Mouse (Mus musculus): ENCODE data around the gene Lilr4b.
"Not testable (repeated sequence)": the region's sequence is repeated elsewhere in the genome, so short reads cannot be mapped to it uniquely, and the experiment has no call there.

The Lilr4b gene

DNA sequence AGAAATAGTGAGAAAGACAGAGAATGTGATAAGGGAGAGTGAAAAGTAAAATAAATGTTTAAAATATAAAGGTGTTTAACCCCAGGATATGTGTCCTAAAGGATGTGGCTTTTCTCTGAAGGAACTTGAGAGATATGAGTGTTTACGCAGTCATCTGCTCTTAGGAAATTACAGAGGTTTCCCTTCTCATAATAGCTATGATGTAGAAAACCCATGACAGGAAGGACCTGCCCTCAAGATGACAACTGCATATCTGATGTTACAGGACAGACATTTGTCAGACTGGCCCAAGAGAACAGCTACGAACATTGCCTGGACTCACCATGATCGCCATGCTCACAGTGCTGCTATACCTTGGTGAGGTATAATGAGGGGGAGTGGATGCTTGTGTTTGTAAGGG lies at the start of gene Lilr4b, which contains the start of gene Gm49339:
TSS of gene Lilr4b (plus strand) at position 236 of the 400 bp plus-strand sequence.
TSS of gene Gm49339 (plus strand) at position 216 of the 400 bp plus-strand sequence.
- not testable (repeated sequence) for DNase-seq (ENCODE audit: low read depth, low spot score)

DNA sequence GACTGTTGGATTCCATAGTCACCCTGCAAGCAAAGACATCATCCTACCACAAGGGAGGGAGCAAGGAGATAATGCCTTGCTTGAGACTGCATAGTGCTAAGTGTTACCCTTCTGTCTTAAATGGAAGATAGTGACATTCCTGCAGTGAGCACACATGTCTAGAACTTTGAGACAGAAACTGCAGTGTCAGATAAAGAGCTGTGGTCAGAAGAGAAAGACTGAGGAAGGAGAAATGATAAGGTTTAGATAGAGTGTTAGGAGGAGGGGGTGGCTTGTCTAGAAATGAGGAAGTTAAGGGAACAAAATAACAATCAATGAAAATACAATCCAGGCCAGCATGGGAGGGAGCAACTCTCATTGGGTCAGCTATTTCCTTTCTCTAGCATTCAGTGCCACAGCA lies 47.5 kb upstream of the Lilr4b start:
- DNase-seq (ENCODE audit: low read depth, low spot score) = no peak

DNA sequence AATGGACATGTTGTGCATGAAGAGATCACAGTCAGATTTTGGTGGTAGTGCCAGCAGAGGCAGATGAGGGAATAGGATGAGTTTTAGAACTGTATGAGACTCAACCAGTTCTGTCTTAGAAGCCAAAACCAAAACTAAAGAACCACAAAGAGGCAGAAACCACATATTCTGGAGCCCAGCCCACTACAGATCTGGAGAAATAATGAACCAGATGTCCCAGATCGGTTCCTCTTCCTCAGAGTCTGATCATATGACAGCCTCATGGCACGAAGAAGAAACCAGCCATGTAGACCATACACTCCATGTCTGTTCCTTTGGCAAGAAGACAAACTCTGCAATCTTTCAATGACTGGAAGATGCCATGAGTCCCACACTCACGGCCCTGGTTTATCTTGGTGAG lies 44.7 kb upstream of the Lilr4b start:
- no peak for DNase-seq (ENCODE audit: low read depth, low spot score)

DNA sequence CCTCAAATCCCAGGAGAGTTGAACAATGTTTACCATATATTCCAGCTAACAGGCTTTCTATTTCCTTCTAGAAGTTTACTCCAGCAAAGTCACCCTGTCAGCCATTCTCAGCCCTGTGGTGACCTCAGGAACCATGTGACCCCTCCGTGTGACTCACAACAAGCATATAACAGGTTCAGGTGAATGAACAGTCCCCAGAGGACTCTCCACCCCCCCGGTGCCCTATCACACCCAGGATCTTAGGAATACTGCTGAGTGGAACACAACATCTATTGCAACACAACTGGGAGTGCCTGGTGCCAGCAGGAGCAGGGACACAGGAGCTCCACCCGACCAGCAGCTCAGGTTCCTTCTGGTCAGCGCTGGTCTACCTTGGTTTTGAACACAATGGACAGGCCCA lies 28.8 kb upstream of the Lilr4b start:
- DNase-seq (ENCODE audit: low read depth, low spot score) = no peak

DNA sequence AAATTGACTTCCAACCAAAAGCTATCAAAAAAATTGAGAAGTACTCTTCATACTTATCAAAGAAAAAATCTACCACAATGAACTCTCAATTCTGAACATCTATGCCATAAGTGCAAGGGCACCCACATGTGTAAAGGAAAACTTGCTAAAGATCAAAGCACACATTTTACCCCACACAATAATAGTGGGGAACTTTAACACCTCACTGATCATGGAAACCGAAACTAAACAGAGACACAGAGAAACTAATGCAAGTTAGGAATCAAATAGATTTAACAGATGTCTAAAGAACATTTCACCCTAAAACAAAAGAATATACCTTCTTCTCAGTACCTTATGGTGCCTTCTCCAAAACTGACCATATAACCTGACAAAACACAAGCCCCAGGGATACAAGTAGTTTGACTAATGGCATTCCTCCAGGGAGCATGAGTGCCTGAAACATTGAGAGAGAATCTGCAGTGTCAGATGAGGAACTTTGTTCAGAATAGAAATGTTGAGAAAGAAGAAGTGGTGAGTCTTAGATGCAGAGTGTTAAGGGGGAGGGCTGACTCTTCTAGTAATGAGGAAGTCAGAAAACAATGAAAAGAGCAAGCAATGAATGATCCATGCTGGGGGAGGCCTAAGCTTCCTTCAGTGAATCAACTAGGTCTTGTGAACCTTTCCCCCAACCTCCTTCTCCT lies 26.7 kb upstream of the Lilr4b start:
- no peak for DNase-seq (ENCODE audit: low read depth, low spot score)

DNA sequence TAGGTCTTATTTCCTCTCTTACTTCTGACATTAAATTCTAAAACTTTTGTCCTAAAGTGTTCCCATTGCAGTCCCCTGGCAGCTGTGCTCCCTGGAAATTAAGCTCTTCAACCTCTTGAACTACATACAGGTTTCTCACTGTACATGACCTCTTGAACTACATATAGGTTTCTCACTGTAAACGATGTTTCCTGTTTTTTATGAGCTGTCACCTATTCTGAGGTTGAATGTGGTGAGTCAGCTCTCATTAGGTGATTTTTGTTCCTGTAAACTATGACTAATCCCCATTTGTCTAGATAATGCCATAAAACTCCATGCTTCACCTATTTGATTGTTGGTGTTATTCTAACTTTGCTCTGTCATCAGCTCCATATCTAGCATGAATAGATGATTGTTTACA lies 26.1 kb upstream of the Lilr4b start:
- no peak for DNase-seq (ENCODE audit: low read depth, low spot score)

DNA sequence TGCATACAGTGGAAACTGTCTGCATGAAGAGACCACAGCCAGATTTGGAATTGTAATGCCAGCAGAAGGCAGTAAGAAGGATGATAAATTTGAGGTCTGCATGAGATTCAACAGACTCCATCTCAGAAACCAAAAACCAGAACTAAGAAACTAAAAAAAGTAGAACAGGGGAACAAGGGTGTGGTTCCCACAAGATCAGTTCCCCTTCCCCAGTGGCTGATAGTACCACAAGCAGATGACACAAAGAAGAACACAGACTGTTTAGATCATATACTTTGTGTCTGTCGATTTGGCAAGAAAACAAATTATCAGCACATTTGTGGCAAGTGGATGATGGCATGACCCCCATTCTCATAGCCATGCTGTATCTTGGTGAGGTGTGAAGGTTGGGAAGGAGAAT lies 24.7 kb upstream of the Lilr4b start:
- DNase-seq (ENCODE audit: low read depth, low spot score) = no peak

DNA sequence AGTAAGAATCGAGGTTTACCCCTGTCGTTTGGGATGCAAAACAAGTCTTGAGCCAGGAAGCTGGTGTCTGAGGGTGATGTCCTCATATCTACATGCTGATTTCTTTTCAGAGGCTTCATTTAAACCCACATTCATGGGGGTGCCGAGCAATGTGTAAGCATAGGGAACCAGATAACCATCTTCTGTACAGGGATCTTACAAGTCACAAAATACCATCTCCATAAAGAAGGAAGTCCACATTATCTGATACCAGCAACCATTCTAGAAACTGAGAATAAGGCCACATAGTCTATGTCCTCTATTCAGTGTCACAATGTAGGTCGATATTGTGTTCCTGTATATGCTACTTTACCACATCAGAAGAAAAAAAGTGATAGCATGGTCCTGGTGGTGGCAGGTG lies 24.1 kb upstream of the Lilr4b start:
- DNase-seq (ENCODE audit: low read depth, low spot score) = no peak

DNA sequence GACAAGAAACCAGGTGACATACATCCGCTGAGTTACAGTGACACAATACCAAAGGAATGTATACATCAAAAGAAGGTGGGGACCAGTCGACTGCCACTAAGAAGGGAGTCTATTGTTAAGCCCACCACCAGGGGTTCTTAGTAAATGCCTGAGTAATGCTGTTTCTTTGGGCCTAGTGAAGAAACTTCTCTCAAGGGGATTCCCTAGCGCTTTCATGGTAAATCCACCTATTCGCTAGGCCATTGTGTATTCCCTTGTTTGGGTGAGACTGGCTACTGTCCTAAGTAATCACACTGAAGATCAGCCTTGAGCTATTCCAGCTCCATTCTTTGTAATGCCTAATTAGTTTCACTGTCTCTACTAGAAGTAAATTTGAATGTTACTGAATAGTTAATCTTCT lies 16.6 kb upstream of the Lilr4b start:
- DNase-seq (ENCODE audit: low read depth, low spot score) = not testable (repeated sequence)

DNA sequence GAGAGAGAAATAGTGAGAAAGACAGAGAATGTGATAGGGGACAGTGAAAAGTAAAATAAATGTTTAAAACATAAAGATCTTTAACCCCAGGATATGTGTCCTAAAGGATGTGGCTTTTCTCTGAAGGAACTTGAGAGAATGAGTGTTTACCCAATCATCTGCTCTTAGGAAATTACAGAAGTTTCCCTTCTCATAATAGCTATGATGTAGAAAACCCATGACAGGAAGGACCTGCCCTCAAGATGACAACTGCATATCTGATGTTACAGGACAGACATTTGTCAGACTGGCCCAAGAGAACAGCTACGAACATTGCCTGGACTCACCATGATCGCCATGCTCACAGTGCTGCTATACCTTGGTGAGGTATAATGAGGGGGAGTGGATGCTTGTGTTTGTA lies 10.3 kb downstream of the Lilr4b start, which contains the start of gene Lilrb4a:
TSS of gene Lilrb4a (plus strand) at position 266 of the 400 bp plus-strand sequence.
- not testable (repeated sequence) for DNase-seq (ENCODE audit: low read depth, low spot score)

DNA sequence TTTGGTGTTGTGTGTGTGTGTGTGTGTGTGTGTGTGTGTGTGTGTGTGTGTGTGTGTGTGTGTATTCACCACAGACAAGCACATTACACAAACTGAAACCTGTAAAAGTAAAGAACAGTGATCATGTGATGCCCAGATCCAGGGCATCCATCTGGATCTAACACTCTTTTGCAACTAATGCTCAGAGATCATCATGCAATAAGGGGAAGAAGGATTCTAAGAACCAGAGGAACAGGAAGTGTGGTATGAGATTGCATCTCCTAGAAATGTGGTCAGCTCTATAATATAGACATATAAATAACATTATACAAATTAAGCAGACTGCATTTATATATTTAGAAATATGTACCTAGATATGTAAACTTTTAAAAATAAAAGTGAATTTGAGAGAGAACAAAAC lies 39.6 kb downstream of the Lilr4b start:
- DNase-seq (ENCODE audit: low read depth, low spot score) = no peak

DNA sequence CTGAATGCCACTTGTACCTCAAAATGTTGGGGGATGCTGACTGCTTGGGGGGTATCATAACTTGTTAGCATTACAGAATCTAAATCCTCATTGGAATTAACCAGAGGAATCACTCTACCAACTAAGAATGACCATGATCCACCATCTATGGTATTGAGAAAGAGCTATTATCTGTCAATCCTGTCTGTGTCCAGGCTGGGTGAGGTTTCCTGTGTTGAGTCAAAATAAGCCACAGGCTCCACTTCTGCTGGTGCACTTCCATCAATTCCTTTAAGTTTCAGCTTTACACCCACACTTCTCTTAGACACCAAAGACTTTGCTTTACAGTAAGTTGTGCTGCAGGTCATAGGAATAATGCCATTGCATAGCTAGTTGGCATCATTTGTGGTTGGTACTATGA lies 41.0 kb downstream of the Lilr4b start:
- DNase-seq (ENCODE audit: low read depth, low spot score) = no peak

DNA sequence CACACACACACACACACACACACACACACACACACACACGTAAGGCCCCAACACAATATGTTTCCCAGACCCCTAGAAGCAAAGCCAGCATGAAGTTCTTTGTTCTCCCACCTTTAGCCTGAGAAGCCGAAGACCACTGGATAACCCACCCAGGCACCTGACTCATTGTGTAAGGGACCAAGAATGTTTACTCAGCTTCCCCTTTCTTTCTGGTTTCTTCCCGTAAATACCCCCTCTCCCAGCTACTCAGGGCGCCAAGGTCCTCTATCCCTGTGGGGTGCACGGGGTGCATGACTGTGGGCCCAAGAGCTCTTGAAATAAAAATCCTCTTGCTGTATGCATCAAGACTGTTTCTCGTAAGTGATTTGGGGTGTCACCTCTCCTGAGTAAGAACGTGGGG lies 45.7 kb downstream of the Lilr4b start:
- no peak for DNase-seq (ENCODE audit: low read depth, low spot score)

DNA sequence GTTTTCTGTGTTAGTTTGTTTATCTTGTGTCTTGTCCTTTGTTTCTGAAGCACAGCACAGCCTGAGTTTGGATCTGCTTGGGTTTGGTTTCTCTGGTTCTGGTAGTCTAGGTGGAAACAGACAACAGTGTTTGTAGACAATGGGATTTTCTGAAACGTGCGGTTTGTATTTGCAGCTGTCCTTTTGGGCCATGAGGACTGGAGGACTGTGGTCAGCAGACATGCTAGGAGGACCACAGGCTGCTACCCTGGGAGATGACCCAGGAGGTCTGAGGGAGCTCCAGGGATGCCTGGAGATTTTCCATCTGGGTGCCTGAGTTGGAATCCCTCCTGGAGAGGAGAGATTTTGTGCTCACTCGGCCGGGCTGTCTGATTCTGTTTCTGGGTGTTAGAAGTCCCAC lies 46.2 kb downstream of the Lilr4b start:
- no peak for DNase-seq (ENCODE audit: low read depth, low spot score)

DNA sequence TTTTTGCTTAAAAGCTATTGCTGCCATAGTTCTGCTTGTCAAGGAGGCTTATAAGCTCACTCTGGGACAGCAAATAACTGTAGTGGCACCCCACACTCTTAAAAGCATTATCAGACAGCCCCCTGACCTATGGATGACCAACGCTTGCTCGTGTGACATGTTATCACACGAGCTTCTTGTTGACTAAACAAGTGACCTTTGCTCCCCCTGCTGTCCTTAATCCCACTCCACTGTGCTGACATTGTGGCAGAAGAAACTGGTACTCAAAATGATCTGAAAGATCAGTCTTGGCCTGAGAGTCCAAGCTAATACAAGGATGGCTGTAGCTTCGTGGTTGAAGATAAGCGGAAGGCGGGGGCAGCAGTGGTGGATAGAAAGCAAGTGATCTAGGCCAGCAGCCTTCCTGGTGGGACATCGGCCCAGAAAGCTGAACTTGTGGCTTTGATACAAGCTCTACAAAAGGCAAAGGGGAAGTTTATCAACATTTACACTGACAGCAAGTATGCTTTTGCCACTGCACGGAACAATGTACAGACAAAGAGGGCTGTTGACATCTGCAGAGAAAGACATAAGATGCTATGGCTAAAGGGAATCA lies 48.5 kb downstream of the Lilr4b start:
- no peak for DNase-seq (ENCODE audit: low read depth, low spot score)

DNA sequence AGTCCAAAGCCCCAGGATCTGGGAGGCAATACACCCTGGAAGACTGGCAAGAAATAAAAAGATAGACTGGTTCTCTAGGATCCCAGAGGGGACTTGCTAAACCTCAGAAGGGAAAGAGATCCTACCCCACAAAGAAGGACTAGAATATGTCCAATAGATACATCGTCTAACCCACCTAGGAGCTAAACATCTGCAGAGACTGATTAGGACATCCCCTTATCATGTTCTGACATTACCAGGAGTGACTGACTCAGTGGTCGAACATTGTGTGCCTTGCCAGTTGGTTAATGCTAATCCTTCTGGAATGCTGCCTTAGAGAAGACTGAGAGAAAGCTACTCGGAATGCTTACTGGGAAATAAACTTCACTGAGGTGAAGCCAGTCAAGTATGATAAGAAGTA lies 49.1 kb downstream of the Lilr4b start:
- no peak for DNase-seq (ENCODE audit: low read depth, low spot score)

DNA sequence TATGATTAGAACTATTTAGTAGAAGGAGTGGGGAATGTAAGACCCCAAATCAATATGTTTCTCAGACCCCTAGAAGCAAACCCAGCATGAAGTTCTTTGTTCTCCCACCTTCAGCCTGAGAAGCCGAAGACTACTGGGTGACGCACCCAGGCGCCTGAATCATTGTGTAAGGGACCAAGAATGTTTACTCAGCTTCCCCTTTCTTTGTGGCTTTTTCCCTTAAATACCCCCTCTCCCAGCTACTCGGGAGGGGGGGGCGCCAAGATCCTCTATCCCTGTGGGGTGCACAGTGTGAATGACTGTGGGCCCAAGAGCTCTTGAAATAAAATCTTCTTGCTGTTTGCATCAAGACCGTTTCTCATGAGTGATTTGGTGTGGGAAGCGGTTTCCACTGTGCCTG lies 50.4 kb downstream of the Lilr4b start:
- no peak for DNase-seq (ENCODE audit: low read depth, low spot score)
